Mouse (Mus musculus) thymus, adult 2 months (tissue): ENCODE data around the gene Trp73.

Experiments used
- CTCF ChIP-seq: fragments of 200-500 bp; IDR thresholded peaks from 2 replicates; pipeline ENCODE4 v1.5.1; 2012; ENCODE audit warnings: mild to moderate bottlenecking, control low read depth, low read length, moderate library complexity, borderline replicate concordance; ENCODE audit not compliant: control insufficient read depth, poor library complexity, insufficient read depth; ENCODE audit errors: extremely low read depth
- POLR2A ChIP-seq: fragments of 200-500 bp; IDR thresholded peaks from 2 replicates; pipeline ENCODE4 v1.6.1; 2012; ENCODE audit warnings: mild to moderate bottlenecking, low read length, control low read depth, moderate library complexity; ENCODE audit not compliant: control insufficient read depth, poor library complexity, insufficient read depth; ENCODE audit errors: extremely low read depth

DNA sequence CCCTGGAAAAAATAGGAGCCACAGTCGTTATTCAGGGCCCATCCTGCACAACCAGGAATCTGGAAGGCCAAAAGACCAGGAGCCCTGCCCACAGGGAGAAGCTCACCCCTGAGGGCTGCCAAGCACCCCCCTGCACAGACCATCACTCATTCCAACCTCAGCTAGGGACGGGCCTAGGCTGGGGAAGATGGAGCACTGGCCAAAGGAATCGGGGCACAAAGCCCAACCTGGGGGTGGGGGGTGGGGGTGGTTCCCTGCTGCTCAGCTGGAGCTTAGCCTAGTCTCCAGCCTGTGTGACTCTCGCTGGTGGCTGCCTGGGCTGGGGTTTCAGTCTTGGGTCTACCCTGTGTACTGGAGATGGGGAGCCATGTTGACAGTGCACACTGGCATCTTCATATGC, 117.2 kb downstream of the Trp73 start:
- TF ChIP-seq CTCF: no peak
- no peak for TF ChIP-seq POLR2A
